Mouse (Mus musculus) hindbrain, postnatal 0 days (tissue): Measurements from ENCODE around the gene Bmp6. TPM values are rescaled to one million over a fixed set of nuclear protein-coding genes. Genes with fewer than 3 reads are reported as not detected.

Source experiments
- ATAC-seq: fragments of 200-750 bp; cut with Nextera tagmentation; 2 replicates; pipeline ENCODE4 v1.8.0; 2017; ENCODE audit warnings: mild to moderate bottlenecking, moderate TSS enrichment, moderate library complexity
- DNase-seq: peaks from one replicate; pipeline ENCODE4 v3.0.0-alpha.2; 2015; ENCODE audit warnings: low spot score
- H3K27ac ChIP-seq: fragments of 300-500 bp; sonication (generic); 2 replicates; pipeline ENCODE4 v1.5.1; 2014; ENCODE audit warnings: mild to moderate bottlenecking
- H3K27me3 ChIP-seq: fragments of 300-500 bp; sonication (generic); 2 replicates; pipeline ENCODE4 v1.6.1; 2014; ENCODE audit warnings: low read length, mixed read lengths; ENCODE audit not compliant: insufficient read depth
- H3K36me3 ChIP-seq: fragments of 300-500 bp; sonication (generic); 2 replicates; pipeline ENCODE4 v1.6.1; 2014; ENCODE audit warnings: low read length, mixed read lengths; ENCODE audit not compliant: insufficient read depth
- H3K4me1 ChIP-seq: fragments of 300-500 bp; sonication (generic); 2 replicates; pipeline ENCODE4 v1.6.1; 2014; ENCODE audit warnings: antibody characterized with exemption, low read length, mixed read lengths; ENCODE audit not compliant: insufficient read depth
- H3K4me2 ChIP-seq: fragments of 300-500 bp; sonication (generic); 2 replicates; pipeline ENCODE4 v1.6.1; 2014; ENCODE audit warnings: low read depth, mild to moderate bottlenecking, low read length, moderate library complexity, mixed read lengths
- H3K4me3 ChIP-seq: fragments of 300-500 bp; sonication (generic); 2 replicates; pipeline ENCODE4 v1.5.1; 2014; ENCODE audit warnings: low read length
- H3K9ac ChIP-seq: fragments of 300-500 bp; sonication (generic); replicated peaks from 2 replicates; pipeline ENCODE4 v1.6.1; 2014; ENCODE audit warnings: mild to moderate bottlenecking, low read length, moderate library complexity, mixed read lengths
- H3K9me3 ChIP-seq: fragments of 300-500 bp; sonication (generic); 2 replicates; pipeline ENCODE4 v1.6.1; 2016; ENCODE audit warnings: low read length, mixed read lengths
- CTCF ChIP-seq: IDR thresholded peaks from 2 replicates; pipeline ENCODE4 v1.5.1; 2016; ENCODE audit warnings: antibody characterized with exemption, control low read depth, low read depth
- WGBS: fragments of 180-500 bp; shearing (Covaris S2); extraction: QIAGEN DNeasy Blood & Tissue Kit; methylation state at CpG from one replicate; pipeline ENCODE4 v1.1.7; 2014; 5-methylcytosine and 5-hydroxymethylcytosine counted together
- polyA plus RNA-seq: library from polyadenylated mRNA; unstranded; fragments of >200 nt; fragmentation: Nextera tagmentation; extraction: Ambion mirVana; gene quantifications from 2 replicates; pipeline ENCODE4 v1.2.1, GENCODE M21; 2015
- total RNA-seq: library from RNA; depleted of rRNA; stranded (reverse); fragments of >200 nt; gene quantifications from 2 replicates; pipeline ENCODE4 v1.2.3, GENCODE M21; 2014

Bmp6 gene
- total and polyA plus RNA-seq, 2 experiments from 2014 or later, result 5.2 to 20.9 TPM

DNA sequence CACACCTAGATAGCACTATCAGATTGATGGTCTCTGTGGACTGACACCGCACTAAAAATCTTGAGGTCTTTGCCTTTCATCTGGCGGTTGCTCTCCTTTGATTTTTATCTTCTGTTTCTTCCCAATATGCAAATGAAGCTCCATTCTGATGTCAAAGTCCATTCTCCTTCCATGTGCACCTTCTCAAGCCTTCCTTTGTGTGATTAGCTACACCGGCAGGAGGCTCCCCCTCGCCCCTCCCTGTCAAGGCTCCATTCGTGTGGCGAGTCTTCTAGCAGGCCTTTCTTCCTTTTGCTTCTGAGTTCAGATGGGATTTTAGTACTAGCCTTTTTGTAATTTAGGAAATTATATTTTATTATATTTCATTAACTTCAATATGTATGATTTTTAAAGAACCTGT, 80.4 kb downstream of the Bmp6 start:
- no peaks in the 10 kb centered on the region for H3K27me3 ChIP-seq
- DNase-seq, result no peak
- H3K4me2 ChIP-seq, result no peak overlapping the region
- H3K27ac ChIP-seq, result no peak overlapping the region
- TF ChIP-seq CTCF, result no peak
- no peak for ATAC-seq
- H3K4me3 ChIP-seq, result no peak overlapping the region
- no peak overlapping the region for H3K9ac ChIP-seq
- 30% methylated on average over 6 of the region's 6 CpGs for WGBS
- H3K36me3 ChIP-seq, result no peaks in the 10 kb centered on the region
- H3K9me3 ChIP-seq, result 0 out of 2 replicates have a peak, but pooled peaks cover 4% of the 10 kb centered on the region
- no peaks in the 10 kb centered on the region for H3K4me1 ChIP-seq

DNA sequence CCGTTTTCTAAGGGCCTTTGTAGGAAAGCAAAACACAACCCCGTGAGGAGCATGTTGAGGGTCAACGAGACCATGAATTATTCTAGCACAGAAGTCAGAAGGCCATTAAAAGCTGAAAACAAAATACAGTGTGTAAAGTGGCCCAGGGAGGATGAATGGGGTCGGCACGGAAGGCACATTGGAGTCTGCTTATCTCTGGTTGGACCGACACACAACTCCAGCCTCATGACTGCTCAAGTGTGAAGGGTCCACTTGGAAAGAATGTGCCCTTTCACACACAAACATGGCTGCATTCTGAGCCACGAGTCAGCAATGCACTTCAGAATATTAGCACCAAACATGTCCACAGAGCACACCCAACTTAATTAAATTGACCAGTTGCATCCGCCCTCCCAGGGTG, 84.8 kb downstream of the Bmp6 start:
- H3K27me3 ChIP-seq, result no peaks in the 10 kb centered on the region
- H3K36me3 ChIP-seq, result no peaks in the 10 kb centered on the region
- no peak for DNase-seq
- 66% methylated on average over 8 of the region's 8 CpGs for WGBS
- no peak overlapping the region for H3K27ac ChIP-seq
- no peaks in the 10 kb centered on the region for H3K4me1 ChIP-seq
- H3K4me3 ChIP-seq, result no peak overlapping the region
- no peak for TF ChIP-seq CTCF
- no peak overlapping the region for H3K9ac ChIP-seq
- no peak for ATAC-seq
- no peak overlapping the region for H3K4me2 ChIP-seq
- H3K9me3 ChIP-seq, result 0 out of 2 replicates have a peak, but pooled peaks cover 4% of the 10 kb centered on the region

DNA sequence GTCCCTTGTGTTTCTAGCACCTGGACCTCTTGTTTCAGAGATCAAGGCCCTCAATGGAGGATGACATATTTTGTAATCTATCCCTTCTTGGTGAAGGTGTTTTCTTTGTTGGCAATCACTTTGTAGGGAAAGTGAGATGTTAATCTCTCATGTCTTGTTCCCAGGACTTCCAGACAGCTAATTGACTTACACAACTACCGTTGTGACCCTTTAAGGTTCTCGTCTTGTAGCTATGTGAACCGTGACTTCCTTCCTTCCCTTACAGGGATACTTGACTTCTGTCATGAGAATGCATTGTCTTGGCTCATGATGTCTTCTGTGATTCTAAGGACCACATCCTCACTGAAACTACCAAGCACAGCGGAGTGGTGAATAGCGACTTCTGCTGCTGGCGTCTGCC, 85.2 kb downstream of the Bmp6 start:
- TF ChIP-seq CTCF, result no peak
- Histone ChIP-seq H3K27ac (no peak overlapping the region), H3K4me3 (no peak overlapping the region), H3K36me3 (no peaks in the 10 kb centered on the region), H3K4me1 (no peaks in the 10 kb centered on the region), H3K9ac (no peak overlapping the region), H3K27me3 (no peaks in the 10 kb centered on the region), H3K4me2 (no peak overlapping the region), H3K9me3 (0 out of 2 replicates have a peak, but pooled peaks cover 4% of the 10 kb centered on the region)
- ATAC-seq, result no peak
- 79% methylated on average over 6 of the region's 6 CpGs for WGBS
- no peak for DNase-seq

DNA sequence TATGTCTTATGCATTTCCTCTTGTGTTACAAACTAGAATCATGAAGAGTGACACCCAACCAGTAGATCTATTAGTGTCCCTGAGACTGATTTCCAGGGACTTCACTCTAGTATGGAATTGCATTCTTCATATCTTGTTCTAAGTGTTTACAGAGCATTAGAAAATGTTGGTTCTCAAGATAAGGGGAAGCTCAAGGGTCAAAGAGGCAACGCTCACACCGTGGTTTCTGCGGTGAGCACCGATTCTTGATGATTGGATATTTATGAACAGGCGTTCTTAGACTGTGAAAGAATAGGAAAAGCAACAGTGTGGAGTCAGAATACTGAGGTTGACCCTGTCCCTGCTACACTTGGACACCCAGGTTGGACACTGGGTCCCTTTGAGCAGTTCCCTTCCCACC, 89.9 kb downstream of the Bmp6 start:
- WGBS, result 96% methylated on average over 5 of the region's 5 CpGs
- H3K4me1 ChIP-seq, result no peaks in the 10 kb centered on the region
- TF ChIP-seq CTCF, result no peak
- H3K9me3 ChIP-seq, result no peaks in the 10 kb centered on the region
- DNase-seq (no peak), ATAC-seq (no peak)
- no peak overlapping the region for H3K4me2 ChIP-seq
- H3K9ac ChIP-seq, result no peak overlapping the region
- H3K27me3 ChIP-seq, result no peaks in the 10 kb centered on the region
- H3K36me3 ChIP-seq, result no peaks in the 10 kb centered on the region
- no peak overlapping the region for H3K4me3 ChIP-seq
- no peak overlapping the region for H3K27ac ChIP-seq

DNA sequence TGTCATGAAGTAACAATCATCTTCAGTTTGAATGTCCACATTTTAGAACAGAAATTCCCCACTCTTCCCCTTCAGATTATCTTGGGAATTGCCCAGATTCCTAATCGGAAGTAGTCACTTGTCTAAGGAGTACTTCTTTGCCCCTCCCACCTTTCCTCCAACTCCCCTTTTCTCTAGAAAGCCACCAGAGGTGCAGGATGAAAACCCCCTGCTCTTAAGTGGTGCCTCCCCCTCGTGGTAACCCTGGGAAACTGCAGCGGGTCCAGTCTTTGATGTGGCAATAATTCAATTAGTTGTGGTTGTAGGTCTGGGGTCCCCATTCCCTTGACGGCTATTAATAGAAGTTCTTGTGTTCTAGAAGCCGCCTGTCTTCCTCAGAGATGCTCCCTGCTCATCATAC, 93.0 kb downstream of the Bmp6 start:
- H3K4me2 ChIP-seq, result no peak overlapping the region
- ATAC-seq, result no peak
- no peaks in the 10 kb centered on the region for H3K4me1 ChIP-seq
- peak; percentile 55 for TF ChIP-seq CTCF
- WGBS, result 24% methylated on average over 5 of the region's 5 CpGs
- no peak overlapping the region for H3K4me3 ChIP-seq
- no peaks in the 10 kb centered on the region for H3K27me3 ChIP-seq
- H3K9me3 ChIP-seq, result no peaks in the 10 kb centered on the region
- H3K36me3 ChIP-seq, result no peaks in the 10 kb centered on the region
- H3K27ac ChIP-seq, result no peak overlapping the region
- peak; percentile 23 for DNase-seq
- H3K9ac ChIP-seq, result no peak overlapping the region

DNA sequence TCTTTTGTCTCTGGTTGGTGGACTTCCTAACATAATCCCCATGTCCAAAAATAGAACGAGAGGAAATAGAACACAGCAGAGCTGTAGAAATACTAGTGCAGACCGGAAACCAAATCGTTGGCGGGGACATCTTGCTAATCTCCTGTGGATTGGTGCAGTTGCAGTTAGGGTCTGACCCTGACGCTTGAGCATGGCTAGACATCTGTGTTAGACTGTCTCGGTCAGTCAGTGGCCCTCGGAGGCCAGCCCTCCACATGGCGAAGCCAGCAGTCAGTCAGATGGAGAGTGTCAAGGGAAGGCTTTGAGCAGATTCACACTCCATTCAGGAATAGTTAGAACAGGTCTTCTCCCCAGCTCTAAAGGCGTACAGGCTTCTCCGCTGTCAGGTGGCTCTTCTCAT, 95.3 kb downstream of the Bmp6 start:
- no peak for ATAC-seq
- Histone ChIP-seq H3K9ac (no peak overlapping the region), H3K27me3 (no peaks in the 10 kb centered on the region), H3K4me2 (no peak overlapping the region), H3K9me3 (no peaks in the 10 kb centered on the region), H3K36me3 (no peaks in the 10 kb centered on the region), H3K27ac (no peak overlapping the region), H3K4me1 (no peaks in the 10 kb centered on the region), H3K4me3 (no peak overlapping the region)
- TF ChIP-seq CTCF, result no peak
- DNase-seq, result no peak
- WGBS, result 92% methylated on average over 10 of the region's 10 CpGs

DNA sequence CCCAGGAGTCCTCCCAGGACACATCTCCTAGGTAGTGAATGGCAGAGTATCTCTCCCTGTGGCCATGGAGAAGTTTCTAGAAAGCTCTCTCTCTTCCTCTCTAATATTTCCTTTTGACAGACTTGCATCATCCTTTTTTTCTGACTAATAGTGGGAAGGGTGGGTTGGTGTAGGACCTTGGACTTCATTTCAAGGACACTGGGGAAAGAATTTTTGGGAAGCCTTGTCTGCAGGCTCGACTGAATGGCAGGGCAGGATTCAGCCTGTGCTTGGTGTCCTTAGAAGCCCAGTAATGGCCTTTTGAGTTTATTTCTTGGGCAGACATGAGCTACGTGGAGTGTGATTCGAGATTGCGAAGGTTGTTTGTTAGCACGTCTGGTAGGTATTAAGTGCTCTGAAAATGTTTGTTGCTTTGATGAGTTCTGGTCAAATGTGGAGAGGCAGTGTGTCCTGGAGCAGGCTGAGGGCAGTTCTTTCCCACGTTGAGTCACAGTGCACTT, 103.7 kb downstream of the Bmp6 start:
- 87% methylated on average over 6 of the region's 6 CpGs for WGBS
- Histone ChIP-seq H3K4me2 (no peak overlapping the region), H3K4me1 (no peaks in the 10 kb centered on the region), H3K27ac (no peak overlapping the region), H3K4me3 (no peak overlapping the region), H3K9ac (no peak overlapping the region), H3K27me3 (no peaks in the 10 kb centered on the region), H3K9me3 (no peaks in the 10 kb centered on the region), H3K36me3 (no peaks in the 10 kb centered on the region)
- no peak for TF ChIP-seq CTCF
- ATAC-seq (no peak), DNase-seq (no peak)
